Mouse (Mus musculus): Measurements from ENCODE around the gene Prr19. TPM values are rescaled to one million over a fixed set of nuclear protein-coding genes. Genes with fewer than 3 reads are reported as not detected.

The Prr19 gene
- total and polyA plus RNA-seq, 2 experiments from 2014 or later, result 2.5 to 2.6 TPM

DNA sequence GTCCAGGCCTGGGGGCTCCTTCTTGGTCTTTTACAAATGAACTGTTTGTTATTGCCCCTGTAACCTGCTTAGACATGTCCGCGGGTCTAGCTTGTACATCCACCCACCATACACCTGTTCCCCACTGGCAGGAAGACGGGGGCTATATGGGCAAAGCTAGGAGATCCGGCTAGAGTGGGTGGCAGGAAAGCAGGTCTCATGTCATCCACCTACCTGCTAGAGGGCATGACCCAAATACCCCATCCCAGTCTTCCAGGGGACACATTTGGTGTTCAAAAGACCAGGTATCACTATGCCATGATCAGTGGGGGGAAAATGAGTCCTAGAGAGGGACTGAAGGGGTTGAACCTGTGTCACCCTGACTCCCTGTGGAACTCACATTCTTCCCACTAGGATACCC lies 23.8 kb upstream of the Prr19 start:
- peaks cover 16% of the 10 kb centered on the region for H3K36me3 ChIP-seq (ENCODE audit: insufficient read depth)
- H3K4me3 ChIP-seq (ENCODE audit: low read depth, low read length), result no peak overlapping the region; the same call in 1 of the 2 replicates
- H3K27me3 ChIP-seq (ENCODE audit: insufficient read depth, low read length), result no peaks in the 10 kb centered on the region
- DNase-seq, result no peak
- H3K4me2 ChIP-seq (ENCODE audit: low read depth), result peak overlapping the region; percentile 94
- WGBS, result 86% methylated on average over 4 of the region's 4 CpGs
- 0 out of 2 replicates have a peak overlapping the region, but pooled peaks have one; percentile 3 for H3K9ac ChIP-seq
- peak overlapping the region; percentile 99; the same call in 1 of the 2 replicates for H3K27ac ChIP-seq (ENCODE audit: low read depth, low read length)
- no peaks in the 10 kb centered on the region for H3K9me3 ChIP-seq (ENCODE audit: low read length)
- ATAC-seq, result no peak
- H3K4me1 ChIP-seq (ENCODE audit: insufficient read depth), result peaks cover 25% of the 10 kb centered on the region
- no peak for TF ChIP-seq CTCF (IDR thresholded peaks at IDR 0.05; ENCODE audit: low read depth)

DNA sequence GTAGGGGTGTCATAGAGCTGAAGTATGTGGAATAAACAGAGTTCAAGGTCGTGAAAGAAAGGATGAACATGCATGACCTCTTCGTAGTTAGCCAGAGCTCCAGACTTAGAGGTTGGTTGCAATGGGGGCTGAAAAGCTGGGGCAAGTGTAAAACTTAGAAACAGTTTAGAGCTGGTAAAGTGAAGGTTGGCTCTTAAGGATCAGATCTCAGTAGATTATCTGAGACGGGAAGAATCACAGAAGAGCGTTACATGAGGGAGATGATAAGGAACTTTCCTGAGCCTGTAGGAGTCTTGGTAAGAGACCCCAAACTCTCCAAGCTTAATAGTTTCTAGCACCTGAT lies 23.2 kb upstream of the Prr19 start:
- peak overlapping the region; percentile 56 for H3K4me3 ChIP-seq (ENCODE audit: low read depth, low read length)
- ATAC-seq (no peak), DNase-seq (no peak)
- no peaks in the 10 kb centered on the region for H3K9me3 ChIP-seq (ENCODE audit: low read length)
- H3K27me3 ChIP-seq (ENCODE audit: insufficient read depth, low read length), result no peaks in the 10 kb centered on the region
- H3K4me2 ChIP-seq (ENCODE audit: low read depth), result peak overlapping the region; percentile 94
- no peak for TF ChIP-seq CTCF (IDR thresholded peaks at IDR 0.05; ENCODE audit: low read depth)
- H3K9ac ChIP-seq, result 0 out of 2 replicates have a peak overlapping the region, but pooled peaks have one; percentile 3
- 7% methylated on average over 4 of the region's 4 CpGs for WGBS
- H3K4me1 ChIP-seq (ENCODE audit: insufficient read depth), result peaks cover 25% of the 10 kb centered on the region
- peak overlapping the region; percentile 99 for H3K27ac ChIP-seq (ENCODE audit: low read depth, low read length)
- peaks cover 10% of the 10 kb centered on the region; the same call in 1 of the 2 replicates for H3K36me3 ChIP-seq (ENCODE audit: insufficient read depth)

DNA sequence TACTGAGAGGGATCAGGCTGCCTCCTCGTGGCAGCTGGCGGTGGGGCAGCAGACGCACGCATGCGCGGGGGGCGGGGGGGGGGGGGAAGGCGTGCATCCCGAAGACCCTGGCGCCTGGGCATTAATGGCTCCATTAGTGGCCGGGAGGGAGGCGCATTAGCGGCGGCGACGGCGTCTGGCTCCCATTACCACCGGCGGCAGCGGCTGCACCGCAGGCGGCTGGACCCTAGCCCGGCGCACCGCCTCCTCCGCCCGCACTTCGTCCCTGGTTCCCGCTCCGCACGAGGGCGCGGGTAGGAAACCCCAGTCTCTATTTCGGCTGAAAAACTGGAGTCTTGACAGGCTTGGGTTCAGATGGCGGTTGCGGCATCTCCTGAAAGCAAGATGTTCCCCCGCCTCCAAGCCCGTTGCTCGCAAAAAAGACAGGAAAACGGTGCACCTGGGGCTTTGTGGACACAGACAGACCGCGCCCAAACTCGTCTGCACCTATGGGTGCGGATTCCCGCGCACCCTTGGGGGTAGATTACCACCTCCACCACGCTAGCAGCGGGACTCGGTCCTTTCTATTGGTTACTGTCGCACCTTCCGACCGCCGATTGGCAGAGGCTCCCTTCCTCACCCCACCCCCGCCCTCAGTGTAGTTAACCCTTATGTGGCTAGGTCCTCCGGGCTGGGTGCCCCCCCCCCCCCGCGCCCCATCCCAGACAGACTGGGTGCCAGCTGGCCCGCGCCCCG lies 22.7 kb upstream of the Prr19 start:
- under 1% methylated on average over 55 of the region's 60 CpGs for WGBS
- Histone ChIP-seq H3K4me2 (ENCODE audit: low read depth) (peak overlapping the region; percentile 94), H3K4me1 (ENCODE audit: insufficient read depth) (peaks cover 27% of the 10 kb centered on the region), H3K27me3 (ENCODE audit: insufficient read depth, low read length) (no peaks in the 10 kb centered on the region), H3K36me3 (ENCODE audit: insufficient read depth) (0 out of 2 replicates have a peak, but pooled peaks cover 5% of the 10 kb centered on the region), H3K27ac (ENCODE audit: low read depth, low read length) (peak overlapping the region; percentile 99), H3K9ac (peak overlapping the region; percentile 86), H3K9me3 (ENCODE audit: low read length) (no peaks in the 10 kb centered on the region), H3K4me3 (ENCODE audit: low read depth, low read length) (peak overlapping the region; percentile 56)
- ATAC-seq, result peak; percentile 83
- TF ChIP-seq CTCF (IDR thresholded peaks at IDR 0.05; ENCODE audit: low read depth), result peak; percentile 70
- DNase-seq, result peak; percentile 96

DNA sequence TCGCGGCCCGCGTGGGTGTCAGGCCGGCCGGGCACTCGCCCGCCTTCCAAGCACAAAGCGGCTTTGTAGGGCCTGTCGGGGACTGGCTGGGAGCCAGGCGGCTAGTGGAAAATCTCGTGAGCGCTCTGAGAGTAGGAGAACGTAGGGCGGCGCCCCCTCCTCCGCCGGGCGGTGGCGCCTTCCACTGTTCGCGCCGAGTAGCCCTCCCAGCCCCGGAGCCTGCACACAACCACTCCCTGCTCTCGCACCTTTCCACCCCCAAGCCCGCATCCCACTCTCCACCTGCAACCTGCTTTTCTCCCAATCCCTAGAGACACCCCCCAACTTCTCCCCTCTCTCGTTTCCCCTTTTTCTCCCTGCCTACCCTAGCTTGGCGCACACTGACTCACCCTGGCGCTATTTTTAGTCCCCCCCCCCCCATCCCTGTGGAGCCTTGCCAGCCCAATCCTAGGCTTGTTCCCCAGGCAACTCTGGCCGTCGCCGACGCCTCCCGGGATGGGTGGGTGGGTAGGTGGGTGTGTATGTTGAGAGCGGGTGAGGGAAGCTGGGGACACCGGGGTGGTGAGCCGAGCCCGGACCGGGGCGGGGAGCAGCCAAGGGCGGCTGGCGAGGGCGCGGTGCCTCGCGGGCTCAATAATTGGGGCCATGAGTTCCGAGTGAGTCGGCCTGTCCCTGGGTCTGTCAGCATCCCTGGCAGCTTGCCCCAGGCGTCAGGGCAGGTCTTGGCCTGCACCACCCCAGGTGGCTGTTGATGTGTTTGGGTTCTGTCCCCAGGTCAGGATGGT lies 21.9 kb upstream of the Prr19 start:
- H3K4me2 ChIP-seq (ENCODE audit: low read depth), result peak overlapping the region; percentile 94
- peak overlapping the region; percentile 86 for H3K9ac ChIP-seq
- H3K36me3 ChIP-seq (ENCODE audit: insufficient read depth), result no peaks in the 10 kb centered on the region
- peaks cover 34% of the 10 kb centered on the region for H3K4me1 ChIP-seq (ENCODE audit: insufficient read depth)
- ATAC-seq (peak; percentile 69), DNase-seq (peak; percentile 92)
- 1% methylated on average over 49 of the region's 49 CpGs for WGBS
- TF ChIP-seq CTCF (IDR thresholded peaks at IDR 0.05; ENCODE audit: low read depth), result peak; percentile 52
- H3K9me3 ChIP-seq (ENCODE audit: low read length), result no peaks in the 10 kb centered on the region
- H3K27me3 ChIP-seq (ENCODE audit: insufficient read depth, low read length), result no peaks in the 10 kb centered on the region
- H3K27ac ChIP-seq (ENCODE audit: low read depth, low read length), result peak overlapping the region; percentile 99
- H3K4me3 ChIP-seq (ENCODE audit: low read depth, low read length), result peak overlapping the region; percentile 56

DNA sequence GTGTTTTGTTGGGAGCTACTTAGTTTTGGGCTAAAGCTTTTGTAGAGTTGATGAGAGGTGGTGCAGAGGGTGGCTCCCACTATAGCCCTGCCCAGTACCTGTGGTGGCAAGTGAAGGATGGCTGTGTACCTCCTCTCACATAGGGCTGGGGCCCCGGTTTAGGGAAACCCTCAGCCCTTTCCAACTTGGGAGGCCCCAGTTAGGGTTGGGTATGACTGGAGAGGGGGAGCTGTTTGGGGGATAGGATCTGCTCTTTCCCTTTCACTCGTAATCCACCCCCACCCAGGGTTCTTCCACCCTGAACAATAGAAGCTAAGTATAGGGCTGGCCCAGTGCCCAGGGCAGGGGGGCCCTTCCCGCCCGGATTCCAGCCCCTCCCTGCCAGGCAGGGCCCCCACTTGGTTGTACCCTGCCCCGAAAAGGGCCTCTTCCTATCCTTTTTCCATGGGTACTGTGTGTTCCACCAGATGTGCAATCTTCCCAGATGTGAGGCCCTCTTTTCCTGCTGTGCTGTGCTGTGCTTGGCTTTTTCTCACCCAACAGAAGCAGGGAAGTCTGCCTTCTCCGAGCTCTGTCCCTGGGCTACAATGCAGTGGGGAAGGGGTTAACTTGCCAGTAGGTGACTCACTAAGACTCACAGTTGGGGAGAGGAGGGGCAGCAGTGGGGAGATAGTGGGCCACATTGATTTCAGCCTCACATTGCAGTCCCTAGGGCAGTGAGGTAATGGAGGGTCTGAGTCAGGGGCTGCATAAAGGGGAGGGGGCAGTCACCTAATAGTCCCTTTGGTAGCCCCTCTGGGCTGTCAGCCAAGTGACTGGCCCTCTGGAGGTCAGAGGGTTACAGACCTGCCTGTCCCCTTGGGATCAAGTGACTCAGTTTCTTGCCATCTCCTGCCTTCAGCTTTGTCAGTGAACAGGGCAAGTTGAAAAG lies 21.1 kb upstream of the Prr19 start:
- ATAC-seq (no peak), DNase-seq (peak; percentile 50)
- Histone ChIP-seq H3K36me3 (ENCODE audit: insufficient read depth) (peaks cover 5% of the 10 kb centered on the region; the same call in 1 of the 2 replicates), H3K4me2 (ENCODE audit: low read depth) (peak overlapping the region; percentile 94), H3K27me3 (ENCODE audit: insufficient read depth, low read length) (no peaks in the 10 kb centered on the region), H3K9me3 (ENCODE audit: low read length) (no peaks in the 10 kb centered on the region), H3K9ac (peak overlapping the region; percentile 86), H3K4me1 (ENCODE audit: insufficient read depth) (peaks cover 40% of the 10 kb centered on the region), H3K4me3 (ENCODE audit: low read depth, low read length) (peak overlapping the region; percentile 56), H3K27ac (ENCODE audit: low read depth, low read length) (peak overlapping the region; percentile 99)
- no peak for TF ChIP-seq CTCF (IDR thresholded peaks at IDR 0.05; ENCODE audit: low read depth)
- 5% methylated on average over 6 of the region's 6 CpGs for WGBS

DNA sequence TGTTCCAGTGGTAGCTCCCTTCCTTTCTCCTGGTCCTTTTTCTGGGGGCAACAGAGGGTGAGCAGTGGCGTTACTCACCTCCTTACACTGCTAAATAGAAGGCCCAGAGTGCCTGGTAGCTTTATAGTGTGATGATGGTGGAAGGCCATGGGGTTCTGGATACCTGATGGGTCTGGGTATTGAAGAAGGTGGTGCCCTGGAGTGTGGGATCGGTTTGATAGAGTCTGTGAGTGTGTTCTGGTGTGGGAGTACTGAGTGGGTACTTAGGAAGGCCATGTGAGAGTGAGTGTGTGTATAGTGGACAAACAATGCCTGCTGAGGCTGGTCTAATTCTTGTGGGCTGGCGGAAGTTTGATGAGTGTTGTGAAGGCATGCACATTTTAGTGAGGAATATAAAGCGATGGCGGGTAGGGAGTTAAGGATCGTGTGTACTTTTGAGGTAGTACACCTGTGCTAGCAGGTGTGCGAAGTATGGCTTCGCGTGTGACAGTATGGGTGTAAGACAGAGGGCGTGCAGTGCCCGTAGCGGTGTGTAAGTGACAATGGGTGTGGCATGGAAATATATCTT lies 20.0 kb upstream of the Prr19 start:
- 12% methylated on average over 12 of the region's 12 CpGs for WGBS
- peak overlapping the region; percentile 99 for H3K27ac ChIP-seq (ENCODE audit: low read depth, low read length)
- peaks cover 40% of the 10 kb centered on the region for H3K4me1 ChIP-seq (ENCODE audit: insufficient read depth)
- H3K4me3 ChIP-seq (ENCODE audit: low read depth, low read length), result peak overlapping the region; percentile 77
- no peak for TF ChIP-seq CTCF (IDR thresholded peaks at IDR 0.05; ENCODE audit: low read depth)
- H3K9ac ChIP-seq, result peak overlapping the region; percentile 39; the same call in 1 of the 2 replicates
- H3K4me2 ChIP-seq (ENCODE audit: low read depth), result peak overlapping the region; percentile 94
- H3K9me3 ChIP-seq (ENCODE audit: low read length), result no peaks in the 10 kb centered on the region
- H3K36me3 ChIP-seq (ENCODE audit: insufficient read depth), result peaks cover 16% of the 10 kb centered on the region
- no peak for ATAC-seq
- no peak for DNase-seq
- H3K27me3 ChIP-seq (ENCODE audit: insufficient read depth, low read length), result no peaks in the 10 kb centered on the region

Measured in forebrain, postnatal 0 days (tissue).